Mouse (Mus musculus) gastrocnemius, adult 2 months (tissue): Measurements from ENCODE around the gene Tmem174. TPM values are rescaled to one million over a fixed set of nuclear protein-coding genes. Genes with fewer than 3 reads are reported as not detected.

Experiments
- DNase-seq: peaks from one replicate; pipeline ENCODE4 v3.0.0; 2022
- H3K27ac ChIP-seq: fragments of 200-600 bp; 2 replicates; pipeline ENCODE4 v1.8.1; 2022; ENCODE audit warnings: mild to moderate bottlenecking
- H3K4me3 ChIP-seq: fragments of 200-600 bp; 2 replicates; pipeline ENCODE4 v1.8.1; 2022; ENCODE audit warnings: mild to moderate bottlenecking, moderate library complexity
- CTCF ChIP-seq: fragments of 200-600 bp; IDR thresholded peaks from 2 replicates; pipeline ENCODE4 v1.8.1; 2022; ENCODE audit warnings: antibody characterized with exemption, mild to moderate bottlenecking, moderate library complexity
- intact Hi-C: fragments of 180-260 bp; cut with DNase I; formaldehyde crosslinking; loops from one replicate; pipeline ENCODE4 v1.15.1; 2025
- long read RNA-seq, 2 experiments: library from polyadenylated mRNA; stranded (forward); transcript quantifications; one replicate each; pipeline ENCODE4 v2.0.0; 2021
- total RNA-seq, 2 experiments: library from RNA; stranded (reverse); gene quantifications; 2 replicates each; pipeline ENCODE4 v1.2.3; 2021

Tmem174 gene
- not detected for total RNA-seq
- long read RNA-seq, experiment 1, result 0 reads
- long read RNA-seq, experiment 2, result 0 reads

GRCm38 (mm10) chr13:98637145-98637544, at the start of gene Tmem174:
Tmem174 (minus strand) TSS chr13:98637410.
- no peak for TF ChIP-seq CTCF
- Histone ChIP-seq H3K27ac (no peak within 1 kb of the TSS), H3K4me3 (no peak within 1 kb of the TSS)
- intact Hi-C loops, result no loop called here
- DNase-seq, result no peak

DNA sequence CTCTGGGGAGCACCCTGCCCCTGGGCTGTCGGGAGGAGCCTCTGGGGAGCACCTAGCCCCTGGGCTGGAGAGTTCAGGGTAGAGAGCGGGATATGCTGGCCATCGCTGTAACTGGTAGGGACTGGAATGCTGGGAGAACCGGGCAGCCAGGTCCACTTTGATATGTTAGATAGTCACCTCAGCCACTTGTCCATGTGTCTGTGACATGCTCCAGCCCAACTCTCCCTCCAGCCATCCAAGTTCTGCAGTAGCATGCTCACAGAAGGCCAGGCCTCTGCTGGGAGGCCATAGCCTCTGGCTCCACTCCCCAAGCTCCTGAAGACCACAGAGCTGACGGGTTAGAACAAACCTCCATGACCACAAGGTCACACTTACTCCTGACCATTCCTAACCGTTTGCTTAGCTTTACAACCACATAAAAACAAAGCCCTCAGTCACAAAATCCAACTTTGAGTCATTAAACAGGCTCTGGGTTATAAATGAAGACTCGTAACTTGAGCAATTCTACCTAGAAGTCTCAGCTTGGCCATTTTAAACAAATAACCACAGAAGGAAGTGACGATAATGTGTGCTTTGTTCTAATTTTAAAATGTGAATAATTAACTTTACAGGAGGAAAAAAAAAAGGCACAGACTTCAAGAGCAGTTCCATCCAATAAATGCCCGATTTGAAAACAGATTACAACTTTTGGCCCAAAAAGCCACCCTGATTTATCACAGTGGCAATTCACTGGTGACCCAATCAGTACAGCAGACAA, 47.1 kb upstream of the Tmem174 start:
- H3K27ac ChIP-seq, result no peak overlapping the region
- DNase-seq, result no peak
- no peak for TF ChIP-seq CTCF
- no peak overlapping the region for H3K4me3 ChIP-seq
- intact Hi-C loops, result no loop called here

DNA sequence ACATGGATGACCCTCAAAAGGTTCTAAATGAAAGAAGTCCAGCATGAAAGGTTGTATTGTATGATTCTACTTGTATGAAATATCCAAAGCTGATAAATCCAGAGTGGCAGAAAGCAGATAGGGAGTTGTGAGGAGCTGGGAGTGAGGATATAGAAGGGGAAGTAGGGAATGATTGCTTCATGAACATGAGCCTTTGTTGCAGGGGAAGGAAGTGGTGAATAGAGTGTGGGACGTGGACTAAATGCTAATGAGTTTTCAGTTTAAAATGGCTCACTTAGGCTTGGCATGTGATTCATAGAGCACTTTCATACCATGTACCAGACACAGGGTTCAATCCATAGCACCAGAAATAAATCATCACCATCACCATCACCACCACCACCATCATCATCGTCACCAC, 46.2 kb upstream of the Tmem174 start:
- Histone ChIP-seq H3K27ac (no peak overlapping the region), H3K4me3 (no peak overlapping the region)
- DNase-seq, result no peak
- no peak for TF ChIP-seq CTCF
- intact Hi-C loops, result no loop called here

DNA sequence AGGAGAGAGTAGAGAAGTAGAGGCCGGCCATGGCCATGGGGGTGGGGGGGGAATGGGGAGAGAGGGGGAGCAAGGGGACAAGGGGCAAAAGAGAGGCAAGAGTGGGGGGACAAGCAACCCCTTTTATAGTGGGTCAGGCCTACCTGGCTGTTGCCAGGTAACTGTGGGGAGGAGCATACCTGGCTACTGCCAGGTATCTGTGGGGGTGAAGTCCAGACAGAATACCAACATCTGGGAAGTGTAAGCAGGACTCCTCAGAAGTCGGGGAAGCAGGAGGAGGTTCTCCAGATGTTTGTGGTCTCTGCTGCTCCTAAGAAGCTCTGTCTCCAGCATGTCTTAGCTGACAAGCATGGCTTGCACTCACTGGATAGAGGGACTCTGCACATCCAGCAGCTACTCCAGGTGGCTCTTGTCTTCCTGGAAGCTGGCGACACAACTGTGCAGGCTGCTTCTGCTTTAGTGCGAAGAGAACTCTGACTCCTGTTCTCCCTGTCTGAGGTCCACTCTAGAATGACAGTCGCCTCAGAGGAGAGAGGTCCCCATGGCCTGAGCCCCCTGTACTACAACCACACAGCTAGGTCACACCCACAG, 43.4 kb upstream of the Tmem174 start:
- no peak overlapping the region for H3K4me3 ChIP-seq
- no peak for TF ChIP-seq CTCF
- no peak overlapping the region for H3K27ac ChIP-seq
- no peak for DNase-seq
- intact Hi-C loops, result no loop called here

- DNase-seq, result no peak
- no peak overlapping the region for H3K4me3 ChIP-seq
- H3K27ac ChIP-seq, result no peak overlapping the region
- TF ChIP-seq CTCF, result no peak
- intact Hi-C loops, result no loop called here
These were observed 42.4 kb upstream of the Tmem174 start for GRCm38 (mm10) chr13:98679631-98680041.

DNA sequence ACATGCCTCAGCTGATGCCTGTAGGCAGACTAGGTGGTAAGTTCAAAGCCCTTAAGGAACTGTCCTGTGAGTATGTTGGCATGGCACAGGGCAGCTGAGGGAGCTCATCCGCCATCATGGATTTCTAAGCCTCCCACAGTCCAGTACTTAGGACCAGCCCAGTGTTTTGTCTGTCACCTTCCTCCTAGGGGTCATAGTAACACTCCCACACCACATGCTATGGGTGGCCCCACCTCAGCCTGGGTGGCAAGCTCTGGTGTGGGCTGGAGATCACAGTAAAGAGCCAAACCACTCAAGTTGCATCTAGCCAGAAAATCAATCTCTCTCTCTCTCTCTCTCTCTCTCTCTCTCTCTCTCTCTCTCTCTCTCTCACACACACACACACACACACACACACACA, 42.0 kb upstream of the Tmem174 start:
- Histone ChIP-seq H3K27ac (no peak overlapping the region), H3K4me3 (no peak overlapping the region)
- TF ChIP-seq CTCF, result no peak
- no peak for DNase-seq
- intact Hi-C loops, result no loop called here

DNA sequence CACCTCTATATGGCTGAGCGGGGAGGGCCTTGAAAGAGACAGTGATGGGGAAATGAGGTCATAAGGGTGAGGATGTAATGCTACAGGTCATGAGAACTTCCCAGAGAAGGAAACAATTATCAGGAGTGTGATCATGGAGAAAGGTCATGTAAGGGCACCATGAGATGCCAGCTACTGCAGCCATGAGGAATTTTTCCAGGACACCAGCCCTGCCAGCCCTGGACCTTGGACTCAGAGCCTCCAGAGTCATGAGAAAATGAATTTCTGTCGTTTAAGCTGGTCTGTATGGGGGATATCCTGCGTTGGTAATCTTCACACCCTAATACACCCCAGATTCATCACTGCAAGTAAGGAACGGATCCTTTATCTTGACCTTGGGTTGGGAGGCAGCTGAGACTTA, 36.7 kb upstream of the Tmem174 start:
- Histone ChIP-seq H3K27ac (no peak overlapping the region), H3K4me3 (no peak overlapping the region)
- no peak for TF ChIP-seq CTCF
- intact Hi-C loops, result no loop called here
- no peak for DNase-seq

GRCm38 (mm10) chr13:98669296-98669695, 32.1 kb upstream of the Tmem174 start:
- intact Hi-C loops, result no loop called here
- TF ChIP-seq CTCF, result no peak

GRCm38 (mm10) chr13:98667316-98667715, 30.1 kb upstream of the Tmem174 start:
- Histone ChIP-seq H3K4me3 (no peak overlapping the region), H3K27ac (no peak overlapping the region)
- intact Hi-C loops, result no loop called here
- no peak for TF ChIP-seq CTCF
- no peak for DNase-seq

More at GRCm38 (mm10) chr13:98669296-98669695, 32.1 kb upstream of the Tmem174 start:
- no peak overlapping the region for H3K4me3 ChIP-seq
- no peak overlapping the region for H3K27ac ChIP-seq
- no peak for DNase-seq

DNA sequence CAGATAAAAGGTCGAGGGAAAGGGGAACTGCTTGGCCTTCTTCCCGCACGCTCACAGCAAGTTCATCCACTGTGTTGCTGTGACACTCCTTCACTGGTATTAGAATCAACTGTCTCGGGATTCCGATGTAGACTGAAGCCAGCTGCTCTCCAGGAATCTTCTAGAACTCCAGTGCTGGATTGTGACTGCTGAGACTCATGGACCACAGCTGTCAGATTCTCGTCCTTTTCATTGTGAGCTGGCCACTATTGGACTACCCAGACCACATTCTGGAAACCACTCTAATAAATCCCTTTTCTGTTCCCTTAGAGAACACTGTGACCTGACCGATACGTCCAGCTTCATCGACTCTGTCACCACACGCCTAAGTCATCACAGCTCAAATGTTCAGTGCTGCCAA, 28.0 kb upstream of the Tmem174 start:
- no peak for TF ChIP-seq CTCF
- intact Hi-C loops, result no loop called here
- DNase-seq, result no peak
- Histone ChIP-seq H3K4me3 (no peak overlapping the region), H3K27ac (no peak overlapping the region)

- TF ChIP-seq CTCF, result no peak
- Histone ChIP-seq H3K4me3 (no peak overlapping the region), H3K27ac (no peak overlapping the region)
- DNase-seq, result no peak
- intact Hi-C loops, result no loop called here
These were observed 25.0 kb upstream of the Tmem174 start for GRCm38 (mm10) chr13:98662173-98662675.

GRCm38 (mm10) chr13:98656034-98656471, 18.8 kb upstream of the Tmem174 start:
- intact Hi-C loops, result no loop called here
- no peak overlapping the region for H3K4me3 ChIP-seq
- TF ChIP-seq CTCF, result no peak
- H3K27ac ChIP-seq, result no peak overlapping the region
- DNase-seq, result no peak

GRCm38 (mm10) chr13:98655346-98655745, 18.1 kb upstream of the Tmem174 start:
- intact Hi-C loops, result no loop called here
- TF ChIP-seq CTCF, result no peak

More at GRCm38 (mm10) chr13:98655346-98655745, 18.1 kb upstream of the Tmem174 start:
- H3K4me3 ChIP-seq, result no peak overlapping the region
- DNase-seq, result no peak
- no peak overlapping the region for H3K27ac ChIP-seq
